Mouse (Mus musculus) adipocyte (in vitro differentiated cells): ENCODE measurements around the gene Hist2h3c1.
A peak's percentile ranks its signal among the peaks of the same experiment; 100 is the strongest.
"Not testable (repeated sequence)": the region's sequence is repeated elsewhere in the genome, so short reads cannot be mapped to it uniquely, and the experiment has no call there.

Experiments used
- DNase-seq: peaks from one replicate; pipeline ENCODE4 v3.0.0-alpha.2; 2016; ENCODE audit warnings: low spot score

The Hist2h3c1 gene

DNA sequence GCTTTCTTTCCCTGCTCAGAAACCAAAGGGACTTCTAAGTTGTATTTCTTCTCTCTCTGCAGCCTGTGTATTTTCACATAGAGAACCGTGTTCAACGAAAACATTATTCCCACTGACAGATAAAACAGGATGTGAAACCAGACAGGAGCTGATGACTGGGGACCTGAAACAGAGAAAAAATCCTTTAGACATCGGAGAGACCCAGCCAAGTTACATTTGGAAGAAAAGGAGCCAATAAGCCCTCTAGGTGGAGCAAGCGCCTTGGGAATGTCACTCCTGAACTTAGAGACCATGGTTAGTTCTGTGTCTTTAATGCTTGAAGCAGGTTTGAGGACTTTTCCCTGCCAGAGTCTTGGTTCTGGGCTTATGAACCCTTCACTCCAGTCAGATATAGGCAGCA is 38.0 kb downstream of the Hist2h3c1 start:
- peak; percentile 50 for DNase-seq

DNA sequence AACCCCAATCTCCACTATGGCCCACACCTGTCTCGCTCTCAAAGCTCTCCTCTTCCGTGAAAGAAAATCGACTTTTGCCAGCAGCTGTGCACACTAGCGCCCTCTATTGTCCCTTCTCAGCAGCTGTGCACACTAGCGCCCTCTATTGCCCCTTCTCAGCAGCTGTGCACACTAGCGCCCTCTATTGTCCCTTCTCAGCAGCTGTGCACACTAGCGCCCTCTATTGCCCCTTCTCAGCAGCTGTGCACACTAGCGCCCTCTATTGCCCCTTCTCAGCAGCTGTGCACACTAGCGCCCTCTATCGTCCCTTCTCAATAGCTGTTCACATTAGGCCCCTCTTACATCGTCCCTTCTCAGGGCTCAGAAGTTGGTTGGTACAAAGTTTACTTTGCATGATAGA is 40.8 kb downstream of the Hist2h3c1 start:
- DNase-seq: not testable (repeated sequence)

DNA sequence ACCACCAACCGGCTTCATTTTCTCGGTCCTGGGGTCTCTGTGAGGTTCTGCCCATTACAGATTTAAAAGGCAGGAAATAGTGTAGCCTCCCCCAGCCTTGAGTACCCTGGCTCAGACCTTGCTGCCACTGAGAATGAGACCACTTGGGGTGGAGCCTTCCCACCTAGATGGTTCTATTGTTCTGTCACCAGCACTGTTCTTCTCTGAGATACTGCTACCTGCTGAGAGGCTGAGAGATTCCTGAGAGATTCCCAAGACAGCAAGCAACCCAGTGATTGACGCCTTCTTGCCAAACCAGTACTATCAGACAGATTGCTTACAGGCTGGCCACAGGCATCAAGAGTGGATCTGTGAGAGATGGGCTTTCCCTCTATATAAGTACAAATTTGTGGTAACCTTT is 42.7 kb downstream of the Hist2h3c1 start:
- DNase-seq: no peak

DNA sequence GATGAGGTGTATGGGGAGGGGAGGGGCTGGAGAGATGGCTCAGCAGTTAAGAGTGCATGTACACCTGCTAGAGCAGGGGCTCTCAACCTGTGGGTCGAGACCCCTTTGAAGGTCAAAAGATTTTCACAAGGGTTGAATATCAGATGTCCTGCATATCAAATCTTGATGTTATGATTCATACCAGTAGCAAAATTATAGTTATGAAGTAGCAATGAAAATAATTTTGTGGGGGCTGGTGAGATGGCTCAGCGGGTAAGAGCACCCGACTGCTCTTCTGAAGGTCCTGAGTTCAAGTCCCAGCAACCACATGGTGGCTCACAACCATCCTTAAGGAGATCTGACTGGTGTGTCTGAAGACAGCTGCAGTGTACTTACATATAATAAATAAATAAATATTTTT is 44.2 kb downstream of the Hist2h3c1 start:
- DNase-seq: not testable (repeated sequence)

DNA sequence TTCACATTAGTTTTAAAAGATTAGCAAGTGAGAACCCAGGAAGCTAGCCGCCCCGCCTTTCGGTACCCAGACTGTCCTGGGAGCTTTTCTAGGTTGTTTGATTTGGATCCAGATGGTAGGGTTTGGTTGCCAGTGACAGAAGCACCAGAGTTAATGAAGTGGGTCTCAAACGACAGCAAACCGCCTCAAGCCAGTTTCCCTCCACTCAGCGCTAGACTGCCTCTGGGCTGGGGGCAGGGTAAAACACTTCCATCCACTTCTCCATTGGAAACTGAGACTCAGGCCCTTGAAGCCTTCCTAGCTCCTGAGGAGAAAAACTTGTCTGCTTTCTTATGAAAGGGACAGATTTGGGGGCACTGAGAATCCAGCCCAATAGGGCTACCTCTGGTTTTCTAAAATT is 46.2 kb downstream of the Hist2h3c1 start:
- DNase-seq: no peak

DNA sequence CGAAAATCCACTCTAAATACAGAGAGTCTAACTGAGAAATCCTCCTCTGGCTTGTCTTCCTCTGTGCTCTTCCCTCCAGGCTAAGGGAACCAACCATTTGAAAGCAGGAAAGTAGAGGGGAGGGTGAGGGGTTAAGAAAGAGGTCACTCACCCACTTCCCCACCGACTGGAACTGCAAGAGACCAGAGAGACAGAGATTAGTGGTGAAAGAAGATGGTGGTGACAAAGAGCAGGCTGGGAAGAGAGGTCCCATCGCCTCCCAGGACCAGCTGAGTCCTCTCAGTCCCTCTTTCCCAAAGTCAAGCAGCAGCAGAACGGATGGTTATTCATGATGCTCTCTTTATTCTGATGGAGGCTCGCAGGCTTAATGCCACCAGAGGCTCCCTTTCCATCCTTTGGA is 46.9 kb downstream of the Hist2h3c1 start:
- no peak for DNase-seq

DNA sequence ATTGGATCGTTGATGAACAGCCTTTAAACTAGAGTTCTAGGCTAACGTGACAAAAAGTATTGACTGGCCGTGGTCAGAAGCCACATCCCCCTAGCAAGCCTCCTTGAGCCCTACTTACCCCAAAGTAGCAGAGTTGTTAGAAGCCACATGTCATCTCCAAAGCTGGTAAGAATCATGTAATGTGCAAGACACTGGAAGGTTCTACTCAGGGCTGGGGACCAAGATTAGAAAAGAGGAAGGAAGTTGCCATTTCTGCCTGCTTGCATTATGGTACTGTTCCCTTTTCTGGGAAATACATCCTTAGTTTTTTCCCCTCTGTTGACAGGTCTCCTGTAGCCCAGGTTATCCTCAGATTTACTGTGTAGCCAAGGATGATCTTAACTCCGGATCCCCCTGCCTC is 47.3 kb downstream of the Hist2h3c1 start, which contains the start of gene Fcgr1:
Gene Fcgr1, minus strand, starts transcription at position 183 of the 400 bp plus-strand sequence.
- DNase-seq: no peak
